Mouse (Mus musculus) lung, embryonic 16.5 days (tissue): Measurements from ENCODE around the gene Olfr522. TPM values are rescaled to one million over a fixed set of nuclear protein-coding genes. Genes with fewer than 3 reads are reported as not detected.

ENCODE experiments used
- ATAC-seq: fragments of 200-750 bp; cut with Nextera tagmentation; 2 replicates; pipeline ENCODE4 v1.8.0; 2017; ENCODE audit warnings: low read depth, mild to moderate bottlenecking, moderate library complexity
- H3K27ac ChIP-seq: fragments of 300-500 bp; sonication (generic); 2 replicates; pipeline ENCODE4 v1.5.1; 2014; ENCODE audit warnings: mild to moderate bottlenecking, control low read depth, low read length
- H3K27me3 ChIP-seq: fragments of 300-500 bp; sonication (generic); 2 replicates; pipeline ENCODE4 v1.6.1; 2014; ENCODE audit warnings: low read depth, low read length, mixed read lengths; ENCODE audit not compliant: control insufficient read depth, insufficient read depth
- H3K36me3 ChIP-seq: fragments of 300-500 bp; sonication (generic); 2 replicates; pipeline ENCODE4 v1.6.1; 2014; ENCODE audit warnings: low read length; ENCODE audit not compliant: control insufficient read depth, insufficient read depth
- H3K4me1 ChIP-seq: fragments of 300-500 bp; sonication (generic); replicated peaks from 2 replicates; pipeline ENCODE4 v1.6.1; 2014; ENCODE audit warnings: low read length, mixed read lengths; ENCODE audit not compliant: control insufficient read depth, insufficient read depth
- H3K4me2 ChIP-seq: fragments of 300-500 bp; sonication (generic); 2 replicates; pipeline ENCODE4 v1.6.1; 2014; ENCODE audit warnings: low read depth, low read length, control low read depth
- H3K4me3 ChIP-seq: fragments of 300-500 bp; sonication (generic); 2 replicates; pipeline ENCODE4 v1.5.1; 2014; ENCODE audit warnings: mild to moderate bottlenecking, low read length, control low read depth
- H3K9ac ChIP-seq: fragments of 300-500 bp; sonication (generic); 2 replicates; pipeline ENCODE4 v1.6.1; 2014; ENCODE audit warnings: low read length, control low read depth
- H3K9me3 ChIP-seq: fragments of 300-500 bp; sonication (generic); 2 replicates; pipeline ENCODE4 v1.6.1; 2016; ENCODE audit warnings: low read length; ENCODE audit not compliant: control insufficient read depth
- WGBS: fragments of 180-500 bp; shearing (Covaris S2); extraction: QIAGEN DNeasy Blood & Tissue Kit; methylation state at CpG from one replicate; pipeline ENCODE4 v1.1.7; 2014; 5-methylcytosine and 5-hydroxymethylcytosine counted together
- polyA plus RNA-seq: library from polyadenylated mRNA; unstranded; fragments of >200 nt; fragmentation: Nextera tagmentation; extraction: Ambion mirVana; gene quantifications from 2 replicates; pipeline ENCODE4 v1.2.1, GENCODE M21; 2015

Gene Olfr522
- not detected in 2 replicates for polyA plus RNA-seq

DNA sequence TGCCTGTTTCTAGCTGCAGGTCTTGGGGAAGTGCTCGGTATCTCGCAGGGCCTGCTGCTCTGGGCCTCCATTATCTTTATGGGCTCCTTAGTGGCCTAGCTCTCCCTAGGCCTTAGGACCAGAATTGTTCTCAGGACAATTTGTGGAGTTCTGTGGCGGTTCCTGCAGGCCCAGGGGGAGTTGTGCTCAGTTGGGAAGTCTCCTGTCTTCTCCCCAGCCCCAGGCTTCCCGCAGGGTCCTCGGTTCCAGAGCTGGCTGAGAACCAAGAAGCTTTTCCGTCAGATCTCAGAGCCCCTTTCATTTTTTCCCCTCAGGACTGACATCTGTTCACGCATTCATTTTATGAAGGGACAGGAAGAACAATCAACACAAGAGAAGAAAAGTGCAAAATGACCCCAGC, at the start of gene Olfr522:
Gene Olfr522 (minus strand): TSS at position 101 of the 400 bp plus-strand sequence.
- Histone ChIP-seq H3K4me3 (no peak within 1 kb of the TSS), H3K9ac (no peak within 1 kb of the TSS), H3K27me3 (no peaks in the 10 kb centered on the region), H3K36me3 (no peaks in the 10 kb centered on the region), H3K4me1 (no peaks in the 10 kb centered on the region), H3K27ac (no peak within 1 kb of the TSS), H3K9me3 (no peaks in the 10 kb centered on the region), H3K4me2 (no peak within 1 kb of the TSS)
- no peak for ATAC-seq
- 72% methylated on average over 7 of the region's 7 CpGs for WGBS

- H3K27ac ChIP-seq: no peak overlapping the region
- no peaks in the 10 kb centered on the region for H3K36me3 ChIP-seq
- no peak for ATAC-seq
- no peak overlapping the region for H3K4me3 ChIP-seq
- WGBS: 58% methylated on average over 5 of the region's 5 CpGs
- H3K9ac ChIP-seq: no peak overlapping the region
- no peaks in the 10 kb centered on the region for H3K4me1 ChIP-seq
- H3K4me2 ChIP-seq: no peak overlapping the region
- no peaks in the 10 kb centered on the region for H3K27me3 ChIP-seq
- H3K9me3 ChIP-seq: no peaks in the 10 kb centered on the region
Observed at GRCm38 (mm10) chr7:140213841-140214240, 49.3 kb upstream of the Olfr522 start.

- H3K27me3 ChIP-seq: no peaks in the 10 kb centered on the region
- H3K4me1 ChIP-seq: no peaks in the 10 kb centered on the region
- no peak overlapping the region for H3K9ac ChIP-seq
- H3K27ac ChIP-seq: no peak overlapping the region
- WGBS: 53% methylated on average over 3 of the region's 3 CpGs
- H3K9me3 ChIP-seq: no peaks in the 10 kb centered on the region
- no peak overlapping the region for H3K4me2 ChIP-seq
- ATAC-seq: no peak
- no peak overlapping the region for H3K4me3 ChIP-seq
- H3K36me3 ChIP-seq: no peaks in the 10 kb centered on the region
Observed at GRCm38 (mm10) chr7:140208677-140209076, 44.1 kb upstream of the Olfr522 start.

GRCm38 (mm10) chr7:140208153-140208552, 43.6 kb upstream of the Olfr522 start:
- Histone ChIP-seq H3K27ac (no peak overlapping the region), H3K4me1 (no peaks in the 10 kb centered on the region), H3K9me3 (no peaks in the 10 kb centered on the region), H3K4me3 (no peak overlapping the region), H3K27me3 (no peaks in the 10 kb centered on the region), H3K4me2 (no peak overlapping the region), H3K36me3 (no peaks in the 10 kb centered on the region), H3K9ac (no peak overlapping the region)
- WGBS: 47% methylated on average over 8 of the region's 8 CpGs
- no peak for ATAC-seq

GRCm38 (mm10) chr7:140206904-140207303, 42.3 kb upstream of the Olfr522 start:
- Histone ChIP-seq H3K4me2 (no peak overlapping the region), H3K9ac (no peak overlapping the region), H3K27ac (no peak overlapping the region), H3K36me3 (no peaks in the 10 kb centered on the region), H3K9me3 (no peaks in the 10 kb centered on the region), H3K27me3 (no peaks in the 10 kb centered on the region), H3K4me3 (no peak overlapping the region), H3K4me1 (no peaks in the 10 kb centered on the region)
- WGBS: 81% methylated on average over 3 of the region's 3 CpGs
- ATAC-seq: no peak

DNA sequence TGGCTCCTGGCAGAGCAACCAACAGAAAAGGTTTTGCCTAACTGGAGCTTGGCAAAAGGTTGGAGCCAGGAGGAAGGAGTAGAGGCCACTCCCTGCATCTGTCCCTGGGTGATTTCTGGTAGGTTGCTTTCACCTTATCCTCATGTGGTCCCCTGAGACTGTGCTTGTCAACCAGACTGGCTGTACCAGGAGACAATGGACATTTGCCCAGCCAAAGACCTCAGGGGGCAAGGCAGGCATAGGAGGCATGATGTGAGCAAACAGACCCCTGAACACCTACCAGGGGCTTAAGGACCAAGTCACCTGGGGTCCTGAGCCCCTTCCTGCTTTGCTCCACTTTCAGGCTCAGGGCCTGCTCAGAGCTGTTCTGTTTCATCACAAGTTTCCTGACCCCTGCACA, 41.3 kb upstream of the Olfr522 start, which contains the start of gene Olfr524:
Gene Olfr524 (minus strand): TSS at position 101 of the 400 bp plus-strand sequence.
- no peaks in the 10 kb centered on the region for H3K4me1 ChIP-seq
- no peaks in the 10 kb centered on the region for H3K36me3 ChIP-seq
- H3K27ac ChIP-seq: no peak within 1 kb of the TSS
- no peaks in the 10 kb centered on the region for H3K9me3 ChIP-seq
- no peak within 1 kb of the TSS for H3K4me3 ChIP-seq
- ATAC-seq: no peak
- H3K9ac ChIP-seq: no peak within 1 kb of the TSS
- no peaks in the 10 kb centered on the region for H3K27me3 ChIP-seq
- no peak within 1 kb of the TSS for H3K4me2 ChIP-seq

- Histone ChIP-seq H3K9ac (no peak overlapping the region), H3K27me3 (no peaks in the 10 kb centered on the region), H3K4me2 (no peak overlapping the region), H3K36me3 (no peaks in the 10 kb centered on the region), H3K9me3 (no peaks in the 10 kb centered on the region), H3K4me3 (no peak overlapping the region), H3K27ac (no peak overlapping the region), H3K4me1 (no peaks in the 10 kb centered on the region)
- 85% methylated on average over 4 of the region's 4 CpGs for WGBS
- no peak for ATAC-seq
Observed at GRCm38 (mm10) chr7:140201090-140201489, 36.5 kb upstream of the Olfr522 start.

DNA sequence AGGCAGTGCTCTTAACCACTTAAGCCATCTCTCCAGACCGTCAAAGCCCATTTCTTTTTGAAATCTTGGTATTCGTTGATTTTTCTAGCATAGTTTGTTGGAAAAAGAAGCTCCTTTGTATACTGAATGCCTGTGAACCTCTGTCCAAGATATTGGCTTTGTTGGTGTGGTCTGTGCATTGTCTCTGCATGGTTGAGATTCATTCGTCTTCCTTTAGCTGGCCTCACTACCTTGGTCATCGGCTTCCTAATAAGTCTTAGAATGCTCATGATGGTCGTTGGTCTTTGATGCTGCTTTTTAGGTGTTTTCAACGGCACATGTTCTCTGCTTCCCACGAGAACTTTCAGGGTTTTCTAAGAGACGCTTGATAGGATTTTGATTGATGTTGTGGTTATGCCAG, 31.4 kb upstream of the Olfr522 start:
- H3K4me1 ChIP-seq: no peaks in the 10 kb centered on the region
- H3K9ac ChIP-seq: no peak overlapping the region
- H3K36me3 ChIP-seq: no peaks in the 10 kb centered on the region
- no peak overlapping the region for H3K4me2 ChIP-seq
- H3K27ac ChIP-seq: no peak overlapping the region
- WGBS: 72% methylated on average over 8 of the region's 8 CpGs
- H3K9me3 ChIP-seq: no peaks in the 10 kb centered on the region
- H3K27me3 ChIP-seq: no peaks in the 10 kb centered on the region
- no peak overlapping the region for H3K4me3 ChIP-seq
- ATAC-seq: no peak

DNA sequence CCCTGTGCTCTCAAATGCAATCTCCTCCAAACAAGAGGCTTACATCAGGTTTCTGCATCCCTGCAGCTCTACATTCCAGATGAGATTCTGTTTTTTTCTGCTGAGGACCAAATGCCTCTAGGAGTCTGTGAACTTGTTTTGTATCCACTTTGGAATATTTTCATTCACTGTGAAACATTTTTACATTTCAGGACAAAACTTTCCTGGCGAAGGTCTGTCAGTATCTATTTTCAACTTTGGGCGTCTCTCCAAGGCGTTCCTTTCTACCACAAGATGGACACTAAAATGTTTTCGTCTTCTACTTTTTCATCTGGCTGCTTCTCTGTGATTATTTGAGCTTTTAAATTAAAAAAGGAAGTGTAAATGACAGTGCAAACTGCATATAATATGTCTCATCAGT, 29.5 kb upstream of the Olfr522 start:
- no peaks in the 10 kb centered on the region for H3K4me1 ChIP-seq
- H3K36me3 ChIP-seq: no peaks in the 10 kb centered on the region
- H3K9me3 ChIP-seq: no peaks in the 10 kb centered on the region
- H3K4me2 ChIP-seq: no peak overlapping the region
- no peak overlapping the region for H3K9ac ChIP-seq
- 79% methylated on average over 4 of the region's 4 CpGs for WGBS
- no peak overlapping the region for H3K27ac ChIP-seq
- H3K27me3 ChIP-seq: no peaks in the 10 kb centered on the region
- no peak for ATAC-seq
- H3K4me3 ChIP-seq: no peak overlapping the region

GRCm38 (mm10) chr7:140192851-140193250, 28.3 kb upstream of the Olfr522 start:
- no peaks in the 10 kb centered on the region for H3K9me3 ChIP-seq
- H3K4me3 ChIP-seq: no peak overlapping the region
- H3K4me1 ChIP-seq: no peaks in the 10 kb centered on the region
- H3K36me3 ChIP-seq: no peaks in the 10 kb centered on the region
- no peak overlapping the region for H3K4me2 ChIP-seq
- H3K9ac ChIP-seq: no peak overlapping the region
- H3K27me3 ChIP-seq: no peaks in the 10 kb centered on the region
- H3K27ac ChIP-seq: no peak overlapping the region
- no peak for ATAC-seq
- 63% methylated on average over 2 of the region's 2 CpGs for WGBS
